Mouse (Mus musculus) left cerebral cortex, adult 8-10 months (tissue): Measurements from ENCODE around the gene Casp9. TPM values are rescaled to one million over a fixed set of nuclear protein-coding genes. Genes with fewer than 3 reads are reported as not detected.
A peak's percentile ranks its signal among the peaks of the same experiment; 100 is the strongest.

Experiments
- DNase-seq, 2 experiments: peaks; one replicate each; pipeline ENCODE4 v3.0.0; 2022; ENCODE audit warnings: low spot score in 2 of 2
- total RNA-seq, 4 experiments: library from RNA; stranded (reverse); gene quantifications; 2 replicates each; pipeline ENCODE4 v1.2.4; 2022

Casp9 gene
- total RNA-seq, 4 experiments from 2014 or later = 23.3 to 30.5 (median 25.5) TPM

- DNase-seq = peak in 1 of 2 experiments; percentile 5
Measured at GRCm38 (mm10) chr4:141862867-141863266, 69.5 kb downstream of the Casp9 start.

DNA sequence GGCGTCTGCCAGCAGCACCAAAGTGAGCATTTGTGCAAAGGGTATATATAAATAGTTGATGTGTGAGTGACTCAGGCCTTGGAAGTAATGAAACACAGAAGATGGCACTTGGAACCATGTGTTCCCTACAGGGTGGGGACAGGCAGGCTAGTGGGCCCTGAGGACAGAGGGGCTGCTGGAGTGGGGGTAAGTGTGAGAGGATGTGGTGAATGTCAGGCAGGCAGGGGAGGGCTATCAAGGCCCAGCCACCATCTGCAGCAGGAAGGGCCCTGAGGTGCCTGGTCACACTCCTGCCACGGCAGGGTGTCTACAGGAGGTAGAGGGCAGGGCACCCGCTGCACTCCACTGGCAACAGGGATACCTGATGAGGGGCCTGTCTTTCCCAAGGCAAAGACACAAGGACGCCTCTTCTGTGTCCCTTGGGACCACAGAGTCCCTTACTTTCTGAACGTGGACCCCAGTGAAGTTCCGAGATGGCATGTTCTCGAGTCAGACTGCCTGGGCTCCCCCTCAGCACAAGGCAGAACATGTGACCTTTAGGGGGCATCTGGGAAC is 70.4 kb downstream of the Casp9 start:
- peak in 1 of 2 experiments; percentile 14 for DNase-seq

GRCm38 (mm10) chr4:141864506-141864905 is 71.1 kb downstream of the Casp9 start:
- peak in 1 of 2 experiments; percentile 7 for DNase-seq

DNA sequence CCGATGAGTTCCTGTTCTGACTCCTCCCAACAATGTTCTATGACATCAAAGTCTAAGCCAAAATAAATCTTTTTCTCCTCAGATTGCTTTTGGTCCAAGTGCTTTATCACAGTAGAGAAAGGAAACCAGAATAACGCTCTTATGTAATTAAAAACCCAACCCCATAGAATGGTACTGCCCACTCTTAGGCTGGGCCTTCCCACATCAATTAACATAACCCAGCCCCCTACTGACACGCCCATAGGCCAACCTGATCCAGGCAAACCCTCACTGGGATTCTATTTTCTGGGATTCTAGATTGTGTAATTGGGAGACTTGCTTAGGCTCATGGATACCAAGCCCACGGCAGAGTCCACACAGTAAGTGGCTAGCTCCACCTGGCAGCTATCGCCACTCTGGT is 71.6 kb downstream of the Casp9 start:
- no peak for DNase-seq

Other genes with a start within 250 kb of the Casp9 start
- gene Fblim1, start 187.5 kb upstream of the Casp9 start, total RNA-seq = 1 to 10 TPM; 1.3 to 3.0 (median 2.1) TPM
- gene Tmem82, start 175.0 kb upstream of the Casp9 start, total RNA-seq = 1 to 10 TPM in 1 of 4 experiments, under 1 TPM in 3; 0.43 to 1.1 (median 0.51) TPM
- gene Slc25a34, start 169.8 kb upstream of the Casp9 start, total RNA-seq = 1 to 10 TPM; 3.7 to 4.8 (median 4.2) TPM
- gene Plekhm2, start 128.7 kb upstream of the Casp9 start, total RNA-seq = 100 to 1,000 TPM; 103 to 120 (median 107) TPM
- gene Rsc1a1, start 108.0 kb upstream of the Casp9 start, total RNA-seq = 1 to 10 TPM in 3 of 4 experiments, not detected in 1; 2.3 to 2.6 (median 2.3) TPM
- 10 to 100 TPM; 40.6 to 44.3 (median 42.9) TPM for gene Ddi2, start 70.2 kb upstream of the Casp9 start, total RNA-seq
- 1 to 10 TPM; 1.2 to 3.1 (median 1.8) TPM for gene Agmat, start 46.9 kb upstream of the Casp9 start, total RNA-seq
- 10 to 100 TPM; 42.6 to 43.8 (median 42.8) TPM for gene Dnajc16, start 2.7 kb upstream of the Casp9 start, total RNA-seq
- not detected for gene Cela2a, start 32.5 kb downstream of the Casp9 start, total RNA-seq
- not detected for gene Ctrc, start 52.7 kb downstream of the Casp9 start, total RNA-seq
- gene Efhd2, start 81.3 kb downstream of the Casp9 start, total RNA-seq = 100 to 1,000 TPM; 257 to 276 (median 261) TPM
- gene Fhad1, start 221.5 kb downstream of the Casp9 start, total RNA-seq = 10 to 100 TPM in 1 of 4 experiments, 1 to 10 TPM in 3; 6.4 to 11.9 (median 8.2) TPM